Mouse (Mus musculus) thymus, adult 18-20 months (tissue): ENCODE data around the gene Sp4.

Experiments
- DNase-seq, 2 experiments: peaks; one replicate each; pipeline ENCODE4 v3.0.0; 2022; ENCODE audit warnings: mixed read lengths in 2 of 2

Gene Sp4

DNA sequence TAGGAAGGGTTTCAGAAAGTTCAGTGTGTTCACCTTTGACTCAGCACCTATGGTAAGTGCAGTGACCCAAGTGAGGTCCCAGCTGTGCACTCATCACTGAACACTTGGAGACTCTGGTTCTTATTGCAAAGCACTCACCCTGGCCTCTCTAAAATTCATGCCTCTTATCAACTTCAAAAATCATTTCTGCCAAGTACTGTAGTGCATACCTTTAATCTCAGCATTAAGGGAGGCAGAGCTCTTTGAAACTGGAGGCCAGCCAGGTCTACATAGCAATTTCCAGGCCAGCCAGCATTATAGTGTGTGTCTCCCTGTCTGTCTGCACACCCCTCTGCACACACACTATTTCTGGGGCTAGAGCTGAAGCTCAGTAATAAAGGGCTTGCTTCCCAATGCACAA, 36.3 kb downstream of the Sp4 start:
- DNase-seq: no peak

DNA sequence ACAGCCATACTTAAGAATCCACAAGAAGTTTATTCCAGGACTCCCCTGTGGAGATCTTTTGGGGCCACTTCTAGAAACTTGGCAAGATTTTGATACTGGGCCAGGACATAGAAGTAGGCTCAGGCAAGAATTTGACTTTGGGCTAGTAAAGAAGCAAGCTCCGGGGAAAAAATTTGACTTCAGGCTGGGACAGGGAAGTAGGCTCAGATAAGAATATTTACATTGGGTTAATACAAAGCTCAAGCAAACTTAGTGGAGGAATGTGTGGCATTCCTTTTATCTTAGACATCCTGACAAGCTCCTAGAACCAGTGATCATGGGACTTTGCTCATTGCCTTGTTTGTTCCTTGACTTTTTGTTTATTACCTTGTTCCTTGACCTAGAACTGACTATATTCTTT, 37.4 kb downstream of the Sp4 start:
- DNase-seq: no peak

DNA sequence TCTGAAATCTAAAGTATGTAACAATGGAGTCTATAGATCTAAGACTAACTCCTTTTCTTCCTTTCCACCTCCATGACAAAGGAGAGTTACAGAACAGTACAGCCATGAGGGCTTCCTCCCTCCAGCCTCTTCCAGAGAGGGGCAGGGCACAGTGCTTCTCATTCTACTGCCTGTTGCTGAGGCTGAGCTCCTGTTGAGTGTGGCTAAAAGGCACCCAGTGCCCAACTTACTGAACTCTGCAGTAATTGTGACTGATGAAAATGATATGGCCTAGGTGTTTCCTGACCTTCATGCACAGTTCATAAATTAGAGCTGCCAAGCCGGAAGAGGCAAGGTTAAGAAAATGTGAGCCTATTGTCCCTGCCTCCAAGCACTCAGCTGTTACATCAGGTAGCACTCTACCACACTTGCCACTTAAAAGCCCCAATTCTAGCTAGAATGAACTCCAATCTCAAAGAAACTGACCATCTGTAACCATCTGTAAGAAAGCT, 45.9 kb downstream of the Sp4 start:
- DNase-seq: no peak

DNA sequence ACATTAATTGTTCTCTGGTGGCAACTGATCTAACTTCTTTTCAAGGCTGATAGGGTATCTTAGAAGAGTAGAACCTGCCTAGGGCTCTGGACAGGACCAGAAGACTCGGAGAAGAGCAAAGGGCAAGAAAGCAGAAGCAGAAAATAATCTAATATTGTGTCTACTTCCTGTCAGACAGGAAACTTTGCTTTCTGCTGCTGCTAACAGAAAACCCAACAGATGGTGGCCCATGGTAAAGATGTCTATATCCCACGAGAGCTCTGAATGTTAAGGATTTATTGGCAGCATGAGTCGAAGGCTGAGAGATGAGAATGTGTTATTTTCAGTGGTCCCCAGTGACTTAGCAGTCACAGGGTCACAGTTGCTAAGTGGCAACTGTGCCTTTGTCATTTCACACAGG, 80.1 kb downstream of the Sp4 start:
- DNase-seq: no peak

DNA sequence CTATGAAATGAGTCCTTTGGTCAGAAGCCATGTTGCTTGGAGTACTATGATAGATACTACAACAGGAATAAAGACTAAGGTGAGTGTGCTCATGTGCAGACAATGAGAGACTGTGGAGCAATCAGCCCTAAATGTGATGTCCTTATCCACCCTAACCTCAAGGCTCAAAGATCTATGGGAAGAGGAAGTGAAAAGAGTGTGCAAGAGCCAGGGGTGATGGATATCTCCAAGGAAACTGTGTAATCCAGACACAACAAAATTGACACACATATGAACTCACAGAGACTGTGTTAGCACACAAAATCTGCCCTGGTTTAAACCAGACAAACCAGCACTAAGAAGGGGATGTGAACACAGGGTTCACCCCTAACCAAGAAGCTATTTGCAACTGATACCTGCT, 81.2 kb downstream of the Sp4 start:
- no peak for DNase-seq

DNA sequence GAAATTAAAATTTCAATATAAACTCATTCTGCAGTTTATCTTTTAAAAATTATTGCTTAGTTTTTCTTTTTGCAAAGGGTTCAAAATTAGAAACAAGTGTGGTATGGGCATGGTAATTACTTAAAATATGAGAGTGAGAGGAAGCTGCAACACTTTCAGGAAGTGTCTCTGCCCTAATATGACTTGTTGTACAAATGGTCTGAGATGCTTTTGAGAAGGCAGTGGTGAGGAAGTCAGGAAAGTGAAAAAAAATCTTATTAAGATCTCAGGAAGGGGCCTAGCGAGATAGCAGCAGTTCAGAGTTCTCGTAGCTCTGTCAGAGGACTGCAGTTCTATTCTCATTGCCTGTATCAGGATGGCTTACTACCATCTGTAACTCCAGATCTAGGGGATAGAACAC, 89.1 kb downstream of the Sp4 start:
- no peak for DNase-seq

DNA sequence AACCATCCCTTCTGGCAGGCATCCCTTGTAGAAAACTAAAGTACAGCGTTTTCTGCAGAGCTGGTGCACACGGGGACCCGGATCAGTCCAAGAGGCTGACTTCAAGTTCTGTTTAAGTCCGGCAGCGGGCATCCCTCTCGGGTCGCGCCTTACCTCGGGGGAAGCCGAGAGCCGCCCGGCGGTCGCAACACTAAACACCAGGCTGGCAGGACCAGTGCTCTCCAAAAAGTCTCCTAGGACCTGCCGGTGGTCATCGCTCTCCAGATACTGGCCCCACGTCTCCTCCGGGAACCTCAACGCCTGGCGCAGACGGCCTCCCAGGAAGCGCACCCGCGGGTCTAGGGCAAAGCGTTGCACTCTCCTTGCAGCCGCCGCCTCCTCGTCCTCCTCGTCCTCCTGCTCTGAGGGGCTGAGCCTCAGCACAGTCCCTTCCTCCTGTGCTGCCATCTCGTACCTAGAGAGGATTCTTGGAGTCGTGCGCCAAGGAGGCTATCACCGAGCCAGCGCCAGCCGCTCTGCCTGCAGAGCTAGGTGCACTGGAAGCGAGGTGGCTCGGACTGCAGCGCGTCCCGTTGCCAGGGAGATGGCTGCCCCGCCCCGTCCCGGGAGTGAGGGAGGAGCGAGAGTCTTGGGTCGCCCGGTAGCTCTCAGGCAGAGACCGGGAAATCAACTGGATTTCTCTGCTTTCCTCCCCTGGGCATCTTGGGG, 102.7 kb downstream of the Sp4 start, which contains the start of gene Dnah11:
Gene Dnah11 (minus strand): TSS at position 658 of the 708 bp plus-strand sequence.
- peak; percentile 15 to 32 for DNase-seq

DNA sequence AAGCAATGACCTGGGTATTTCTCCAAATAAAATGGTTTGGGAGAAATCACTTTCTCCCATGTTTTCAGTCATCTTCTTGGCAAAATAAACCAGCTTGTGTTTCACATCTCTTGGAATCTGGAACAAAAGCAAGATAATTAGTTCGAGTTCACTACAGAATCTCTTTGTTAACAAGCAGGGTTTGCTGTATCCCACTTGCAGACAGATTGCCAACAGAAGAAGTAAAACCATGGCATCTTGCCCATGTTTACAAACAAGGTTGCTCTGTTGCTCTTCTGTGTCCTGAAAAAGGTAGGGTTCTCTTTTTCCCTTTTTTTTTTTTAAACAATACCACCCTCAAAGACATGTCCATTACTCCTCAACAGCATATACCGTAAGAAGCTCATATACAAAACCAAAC, 104.7 kb downstream of the Sp4 start:
- DNase-seq: no peak

DNA sequence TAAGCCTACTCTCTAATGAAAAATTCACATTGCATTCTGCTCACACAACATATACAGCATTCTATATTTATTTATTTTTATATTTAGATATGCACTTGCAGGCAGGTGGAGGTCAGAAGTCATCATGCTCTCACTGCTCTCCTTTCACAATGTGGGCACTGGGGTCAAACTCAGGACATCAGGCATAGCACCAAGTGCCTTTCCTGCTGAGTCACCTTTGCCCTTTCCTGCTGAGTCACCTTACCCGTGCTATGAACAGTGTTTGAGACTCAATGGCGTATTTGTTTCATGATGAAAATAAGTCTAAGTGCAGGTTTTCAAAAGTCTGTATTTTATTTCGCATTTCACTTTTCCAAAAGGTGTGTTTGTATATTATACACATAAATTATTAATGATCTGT, 111.7 kb downstream of the Sp4 start:
- DNase-seq: no peak

DNA sequence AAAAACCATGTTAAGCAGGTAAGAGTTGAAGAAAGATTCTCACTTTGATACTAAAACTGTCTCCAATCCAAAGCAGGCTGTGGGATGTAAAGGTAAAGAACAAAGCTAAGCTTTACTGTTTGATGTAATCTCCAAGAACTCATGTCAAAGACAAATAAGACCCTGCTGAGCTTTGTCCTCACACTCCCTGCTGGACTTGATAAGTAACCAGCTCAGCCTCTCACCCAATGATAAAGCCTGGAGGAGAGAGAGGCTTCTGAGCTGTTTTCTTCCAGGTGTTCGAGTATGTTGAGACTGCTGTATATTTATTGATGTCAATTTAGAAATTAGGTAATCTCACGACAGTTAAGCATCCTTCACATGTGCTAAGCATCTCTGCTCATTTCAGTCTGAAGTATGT, 113.6 kb downstream of the Sp4 start:
- DNase-seq: no peak

DNA sequence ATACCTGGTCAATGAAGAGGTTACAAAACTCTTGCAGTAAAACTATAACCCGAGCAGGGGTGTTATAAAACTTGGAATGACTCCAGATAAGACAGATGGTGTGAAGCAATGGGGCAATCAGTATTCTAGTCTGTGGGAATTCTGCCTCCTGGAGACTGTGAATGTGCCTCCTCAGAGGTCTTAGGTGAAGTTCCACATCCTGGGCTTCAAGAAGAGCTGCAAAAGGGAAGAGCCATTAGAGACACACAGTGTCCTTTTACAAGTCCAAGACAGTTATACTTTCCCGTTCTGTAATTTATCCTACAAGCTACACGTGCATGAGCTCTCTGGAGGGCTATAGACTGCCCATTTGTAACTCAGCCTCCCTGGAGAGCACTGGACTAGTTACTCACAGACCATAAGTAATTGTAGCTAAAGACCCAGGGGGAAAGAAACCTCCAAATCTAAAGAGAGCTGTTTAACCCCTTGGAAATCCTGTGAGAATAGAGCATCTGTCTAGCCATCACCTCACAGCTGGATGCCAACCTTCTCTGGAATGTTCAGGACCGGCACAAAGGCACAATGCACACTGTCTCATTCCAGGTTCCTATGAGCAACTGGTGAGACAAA, 114.3 kb downstream of the Sp4 start:
- DNase-seq: no peak

DNA sequence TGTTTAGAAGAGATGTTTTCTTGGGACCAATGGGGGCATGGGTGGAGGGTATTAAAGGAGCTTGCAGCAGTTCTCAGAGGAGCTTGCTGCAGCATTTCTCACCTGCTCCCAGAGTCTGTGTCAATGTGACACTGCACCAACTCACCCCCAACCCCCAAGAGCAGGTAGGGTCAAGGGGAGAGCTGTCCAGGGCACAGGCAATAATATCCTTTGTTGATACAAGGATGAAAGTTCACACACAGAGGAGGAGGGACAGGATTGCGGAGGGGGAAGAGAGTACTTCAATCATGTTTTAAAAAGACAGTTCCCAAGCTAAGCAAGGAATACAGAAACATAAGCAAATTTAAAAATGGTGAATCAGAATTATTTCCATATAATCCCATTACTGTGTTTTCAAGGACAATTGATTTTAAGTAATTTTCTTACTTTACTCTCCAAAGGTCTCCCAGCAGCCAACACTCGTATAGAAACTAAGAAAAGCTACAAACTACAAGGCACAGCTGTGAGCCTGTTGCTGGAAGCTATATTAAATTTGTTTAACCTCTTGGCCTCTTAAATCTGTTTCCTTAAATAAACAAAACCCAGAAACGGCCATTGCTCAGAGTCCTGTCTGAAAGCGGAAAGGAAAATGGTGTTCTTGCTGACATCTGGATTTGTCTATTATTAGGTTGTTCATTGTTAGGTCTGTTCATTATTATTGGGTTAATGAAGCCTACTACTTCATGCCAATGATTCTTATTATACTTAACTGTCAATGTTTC, 114.9 kb downstream of the Sp4 start:
- DNase-seq: no peak
